Mouse (Mus musculus) liver, embryonic 11.5 days (tissue): ENCODE measurements around the gene Phactr1. TPM values are rescaled to one million over a fixed set of nuclear protein-coding genes. Genes with fewer than 3 reads are reported as not detected.

Source experiments
- ATAC-seq: fragments of 200-750 bp; cut with Nextera tagmentation; replicated peaks from 2 replicates; pipeline ENCODE4 v1.8.0; 2017; ENCODE audit warnings: moderate number of reproducible peaks, mild to moderate bottlenecking, moderate TSS enrichment, moderate library complexity; ENCODE audit not compliant: low FRiP score
- DNase-seq: peaks from one replicate; pipeline ENCODE4 v3.0.0-alpha.2; 2017; ENCODE audit warnings: low spot score
- H3K27ac ChIP-seq: fragments of 300-500 bp; sonication (generic); 2 replicates; pipeline ENCODE4 v1.5.1; 2014; ENCODE audit warnings: mild to moderate bottlenecking, low read depth, low read length, control low read depth
- H3K27me3 ChIP-seq: fragments of 300-500 bp; sonication (generic); replicated peaks from 2 replicates; pipeline ENCODE4 v1.6.1; 2014; ENCODE audit warnings: low read length, mixed read lengths; ENCODE audit not compliant: control insufficient read depth, insufficient read depth
- H3K36me3 ChIP-seq: fragments of 300-500 bp; sonication (generic); 2 replicates; pipeline ENCODE4 v1.6.1; 2014; ENCODE audit warnings: mild to moderate bottlenecking, low read length, moderate library complexity, mixed read lengths; ENCODE audit not compliant: control insufficient read depth, insufficient read depth
- H3K4me1 ChIP-seq: fragments of 300-500 bp; sonication (generic); replicated peaks from 2 replicates; pipeline ENCODE4 v1.6.1; 2014; ENCODE audit warnings: low read length, mixed read lengths; ENCODE audit not compliant: control insufficient read depth, insufficient read depth
- H3K4me2 ChIP-seq: fragments of 300-500 bp; sonication (generic); 2 replicates; pipeline ENCODE4 v1.6.1; 2014; ENCODE audit warnings: mild to moderate bottlenecking, control low read depth, moderate library complexity
- H3K4me3 ChIP-seq: fragments of 300-500 bp; sonication (generic); 2 replicates; pipeline ENCODE4 v1.5.1; 2014; ENCODE audit warnings: low read depth, low read length, control low read depth
- H3K9ac ChIP-seq: fragments of 300-500 bp; sonication (generic); 2 replicates; pipeline ENCODE4 v1.6.1; 2014; ENCODE audit warnings: low read depth, low read length, control low read depth
- H3K9me3 ChIP-seq: fragments of 300-500 bp; sonication (generic); 2 replicates; pipeline ENCODE4 v1.6.1; 2016; ENCODE audit warnings: low read length, inconsistent platforms, mixed read lengths; ENCODE audit not compliant: control insufficient read depth
- WGBS: fragments of 180-500 bp; shearing (Covaris S2); extraction: QIAGEN DNeasy Blood & Tissue Kit; methylation state at CpG from one replicate; pipeline ENCODE4 v1.1.7; 2014; 5-methylcytosine and 5-hydroxymethylcytosine counted together
- polyA plus RNA-seq: library from polyadenylated mRNA; unstranded; fragments of >200 nt; fragmentation: Nextera tagmentation; extraction: Ambion mirVana; gene quantifications from 2 replicates; pipeline ENCODE4 v1.2.1, GENCODE M21; 2014

Gene Phactr1
- polyA plus RNA-seq, 1 experiment from 2014 or later = 1.3 TPM

DNA sequence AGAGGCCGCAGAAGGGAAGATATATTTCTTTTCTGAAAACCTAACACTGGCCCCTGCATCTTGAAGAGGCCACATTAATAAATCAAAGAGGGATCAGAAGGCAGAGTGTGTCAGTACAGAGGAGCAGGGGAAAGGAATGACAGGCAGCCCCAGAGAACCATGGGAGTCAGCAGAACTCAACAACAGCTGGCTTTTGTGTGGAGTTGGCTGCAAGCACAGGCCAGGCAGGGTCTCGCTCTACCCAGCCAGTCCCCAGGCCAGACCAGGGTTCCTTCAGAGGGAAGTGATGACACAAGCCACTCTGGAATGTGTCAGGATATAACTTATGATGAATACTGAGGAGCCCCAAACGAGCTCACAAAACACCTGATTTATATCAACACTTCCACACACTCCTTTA lies 479.0 kb downstream of the Phactr1 start:
- peaks cover 6% of the 10 kb centered on the region; the same call in 1 of the 2 replicates for H3K36me3 ChIP-seq
- WGBS = 53% methylated on average over 3 of the region's 3 CpGs
- no peaks in the 10 kb centered on the region for H3K9me3 ChIP-seq
- H3K27me3 ChIP-seq = no peaks in the 10 kb centered on the region
- H3K4me2 ChIP-seq = no peak overlapping the region
- no peak overlapping the region for H3K9ac ChIP-seq
- ATAC-seq (no peak), DNase-seq (no peak)
- H3K4me1 ChIP-seq = no peaks in the 10 kb centered on the region
- H3K4me3 ChIP-seq = no peak overlapping the region
- H3K27ac ChIP-seq = no peak overlapping the region

DNA sequence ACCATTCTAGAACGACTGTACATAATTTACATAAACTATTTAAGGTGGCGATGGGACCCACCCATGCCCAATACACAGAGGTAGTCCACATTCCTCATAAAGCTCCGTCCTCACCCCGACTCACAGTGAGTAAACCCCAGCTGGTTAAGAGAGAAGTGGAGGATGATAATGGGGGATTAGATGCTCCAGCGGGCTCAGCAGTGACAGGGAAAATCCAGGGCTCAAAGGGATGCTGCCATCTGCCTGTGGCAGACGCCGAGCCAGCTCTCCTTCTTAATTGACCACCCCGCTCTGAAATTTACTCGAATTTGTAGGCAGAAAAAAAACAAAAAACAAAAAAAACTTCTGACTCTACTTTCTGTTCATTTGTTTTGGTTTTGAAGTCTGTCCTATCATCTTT lies 487.3 kb downstream of the Phactr1 start:
- Histone ChIP-seq H3K27me3 (no peaks in the 10 kb centered on the region), H3K4me2 (no peak overlapping the region), H3K9me3 (no peaks in the 10 kb centered on the region), H3K4me1 (peaks cover 7% of the 10 kb centered on the region; the same call in 1 of the 2 replicates), H3K4me3 (no peak overlapping the region), H3K36me3 (no peaks in the 10 kb centered on the region), H3K9ac (no peak overlapping the region), H3K27ac (no peak overlapping the region)
- ATAC-seq (no peak), DNase-seq (no peak)
- 82% methylated on average over 9 of the region's 9 CpGs for WGBS

DNA sequence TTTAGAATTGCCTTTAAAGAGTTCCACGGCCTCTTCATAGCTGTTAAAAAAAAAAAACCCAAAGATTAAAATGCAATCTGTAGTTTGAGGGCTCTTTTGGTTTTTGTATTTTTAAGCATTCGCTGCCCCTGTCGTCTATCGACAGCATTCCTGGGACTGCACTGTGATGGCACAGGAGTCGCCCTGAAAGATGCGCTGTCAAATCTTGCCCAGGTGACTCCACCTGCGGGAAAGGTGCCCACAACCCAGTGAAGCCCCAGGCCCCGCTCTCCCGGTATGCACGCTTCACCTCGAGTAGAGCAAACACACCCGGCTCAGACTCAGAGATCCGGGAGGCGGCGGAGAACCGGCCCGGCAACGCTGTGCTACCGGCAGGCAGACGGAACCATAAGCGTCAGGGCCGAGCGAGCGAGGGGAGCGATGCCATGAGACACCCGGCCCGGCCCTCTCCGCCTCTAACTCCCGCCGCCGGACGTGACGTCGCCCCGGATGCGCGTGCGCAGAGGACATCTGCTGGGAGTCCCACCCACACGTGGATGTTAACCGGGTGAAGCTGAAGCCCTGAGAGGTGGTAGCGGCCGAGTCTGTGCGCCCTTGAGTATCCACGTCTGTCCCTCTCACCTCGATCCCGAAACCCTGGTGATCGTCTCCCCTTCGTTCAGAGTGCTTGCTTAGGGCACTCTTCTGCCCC lies 490.7 kb downstream of the Phactr1 start, which contains the start of gene Tbc1d7:
Gene Tbc1d7, minus strand, starts transcription at position 482 of the 691 bp plus-strand sequence.
- DNase-seq (peak; percentile 99), ATAC-seq (peak; percentile 93)
- Histone ChIP-seq H3K27me3 (no peaks in the 10 kb centered on the region), H3K4me2 (peak within 1 kb of the TSS; percentile 74), H3K36me3 (no peaks in the 10 kb centered on the region), H3K4me1 (peaks cover 7% of the 10 kb centered on the region; the same call in 1 of the 2 replicates), H3K4me3 (peak within 1 kb of the TSS; percentile 68), H3K9me3 (no peaks in the 10 kb centered on the region), H3K9ac (peak within 1 kb of the TSS; percentile 77), H3K27ac (peak within 1 kb of the TSS; percentile 69)
- under 1% methylated on average over 48 of the region's 48 CpGs for WGBS

DNA sequence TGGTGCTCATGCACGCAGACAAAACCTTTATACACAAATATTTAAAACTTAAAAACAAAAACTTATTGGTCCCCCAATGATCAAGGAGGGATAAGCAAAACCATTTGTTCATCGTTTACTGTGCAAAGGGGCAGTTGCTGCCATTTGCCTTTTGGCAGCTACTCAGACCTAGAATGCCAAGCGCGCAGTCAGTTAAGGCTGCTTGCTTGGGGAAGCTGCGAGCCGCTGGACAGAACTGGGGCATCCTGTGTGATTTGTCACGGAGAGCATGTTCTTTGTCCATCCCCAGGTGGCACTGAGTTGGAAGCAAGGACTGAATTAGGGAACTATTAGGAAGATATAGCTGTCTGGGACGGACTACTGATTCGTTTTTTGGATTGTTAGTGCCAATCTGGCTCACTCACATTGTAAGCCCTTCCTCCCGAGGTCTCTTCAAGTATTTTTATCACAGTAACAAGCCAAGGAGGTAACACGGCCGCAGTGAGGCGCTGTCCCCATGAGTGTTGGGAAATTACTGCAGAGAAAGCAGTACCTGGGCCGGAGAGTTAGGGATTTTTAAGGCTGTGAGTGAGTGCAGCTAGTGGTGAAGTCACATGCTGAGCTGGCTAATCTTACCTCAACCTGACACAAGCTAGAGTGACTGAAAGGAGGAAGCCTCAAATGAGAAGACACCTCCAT lies 491.8 kb downstream of the Phactr1 start:
- no peak for ATAC-seq
- Histone ChIP-seq H3K4me3 (peak overlapping the region; percentile 68), H3K4me2 (peak overlapping the region; percentile 74), H3K27me3 (no peaks in the 10 kb centered on the region), H3K4me1 (peaks cover 7% of the 10 kb centered on the region; the same call in 1 of the 2 replicates), H3K27ac (no peak overlapping the region), H3K9me3 (no peaks in the 10 kb centered on the region), H3K36me3 (no peaks in the 10 kb centered on the region), H3K9ac (peak overlapping the region; percentile 77; the same call in 1 of the 2 replicates)
- DNase-seq = peak; percentile 60
- WGBS = 29% methylated on average over 14 of the region's 14 CpGs

DNA sequence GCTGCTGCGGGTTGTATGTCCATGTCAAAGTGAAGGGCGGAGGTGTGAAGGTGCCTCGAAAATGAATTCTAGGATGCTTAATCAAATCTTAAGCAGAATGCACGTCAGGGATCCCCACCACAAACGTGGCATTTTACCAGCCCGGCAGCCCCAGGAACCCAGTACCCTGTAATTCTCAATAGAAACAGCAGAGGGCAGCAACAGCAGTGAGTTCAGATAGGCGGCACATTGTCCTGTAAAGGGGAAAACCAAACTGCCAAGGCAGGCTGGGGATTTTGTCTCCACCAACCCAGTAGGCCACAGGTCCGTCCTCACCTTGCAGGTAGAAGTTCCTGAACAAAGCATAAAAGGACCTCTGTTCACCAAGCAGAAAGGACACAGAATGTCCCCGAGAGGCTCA lies 492.8 kb downstream of the Phactr1 start:
- no peak overlapping the region for H3K4me3 ChIP-seq
- no peak overlapping the region for H3K27ac ChIP-seq
- peak overlapping the region; percentile 31; the same call in 1 of the 2 replicates for H3K4me2 ChIP-seq
- H3K36me3 ChIP-seq = no peaks in the 10 kb centered on the region
- no peaks in the 10 kb centered on the region for H3K27me3 ChIP-seq
- 13% methylated on average over 9 of the region's 9 CpGs for WGBS
- DNase-seq (peak; percentile 72), ATAC-seq (no peak)
- no peaks in the 10 kb centered on the region for H3K9me3 ChIP-seq
- no peak overlapping the region for H3K9ac ChIP-seq
- H3K4me1 ChIP-seq = peaks cover 7% of the 10 kb centered on the region; the same call in 1 of the 2 replicates

DNA sequence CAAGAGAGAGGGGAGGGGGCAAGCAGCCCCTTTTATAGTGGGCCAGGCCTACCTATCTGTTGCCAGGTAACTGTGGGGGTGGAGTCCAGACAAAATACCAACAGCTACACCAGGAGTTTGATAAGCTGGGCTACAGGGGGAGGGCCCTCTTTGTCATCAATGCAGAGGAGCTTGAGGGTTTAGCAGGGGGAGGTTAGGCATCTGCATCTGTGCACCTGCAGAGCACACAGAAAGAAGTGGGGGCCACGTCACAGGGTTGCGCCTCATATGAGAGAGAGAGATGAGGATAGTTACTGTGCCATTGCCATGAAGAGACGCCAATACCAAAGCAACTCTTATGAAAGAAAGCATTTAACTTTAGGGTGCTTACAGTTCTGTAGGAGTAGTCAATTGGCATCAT lies 496.3 kb downstream of the Phactr1 start:
- ATAC-seq = no peak
- no peak overlapping the region for H3K4me2 ChIP-seq
- H3K36me3 ChIP-seq = no peaks in the 10 kb centered on the region
- no peak overlapping the region for H3K4me3 ChIP-seq
- WGBS = 88% methylated on average over 3 of the region's 3 CpGs
- H3K27me3 ChIP-seq = 0 out of 2 replicates have a peak, but pooled peaks cover 2% of the 10 kb centered on the region
- no peaks in the 10 kb centered on the region for H3K9me3 ChIP-seq
- no peak overlapping the region for H3K9ac ChIP-seq
- no peak for DNase-seq
- peaks cover 7% of the 10 kb centered on the region; the same call in 1 of the 2 replicates for H3K4me1 ChIP-seq
- H3K27ac ChIP-seq = no peak overlapping the region

DNA sequence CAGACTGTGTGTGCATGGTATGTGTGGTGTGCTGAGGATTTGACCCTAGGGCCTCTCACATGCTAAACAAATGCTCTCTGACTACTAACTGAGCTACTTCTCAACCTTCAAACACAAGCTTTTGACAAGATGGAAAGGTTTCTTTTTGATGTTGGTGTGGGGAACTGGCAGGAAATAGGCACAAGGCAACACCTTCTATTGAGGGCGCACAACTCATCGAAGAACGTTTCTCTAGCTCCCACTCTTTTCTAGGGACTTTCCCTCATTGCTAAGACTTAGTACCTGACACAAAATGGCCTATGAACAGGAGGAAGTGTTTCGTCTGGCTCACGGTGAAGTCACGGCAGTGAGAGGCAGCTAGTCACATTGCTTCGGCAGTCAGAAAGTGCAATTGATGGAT lies 496.9 kb downstream of the Phactr1 start:
- 80% methylated on average over 7 of the region's 7 CpGs for WGBS
- H3K27me3 ChIP-seq = peaks cover 3% of the 10 kb centered on the region; the same call in 1 of the 2 replicates
- ATAC-seq = no peak
- H3K4me3 ChIP-seq = no peak overlapping the region
- no peak overlapping the region for H3K9ac ChIP-seq
- no peak for DNase-seq
- peaks cover 1% of the 10 kb centered on the region for H3K4me1 ChIP-seq
- H3K36me3 ChIP-seq = no peaks in the 10 kb centered on the region
- no peaks in the 10 kb centered on the region for H3K9me3 ChIP-seq
- no peak overlapping the region for H3K4me2 ChIP-seq
- no peak overlapping the region for H3K27ac ChIP-seq

DNA sequence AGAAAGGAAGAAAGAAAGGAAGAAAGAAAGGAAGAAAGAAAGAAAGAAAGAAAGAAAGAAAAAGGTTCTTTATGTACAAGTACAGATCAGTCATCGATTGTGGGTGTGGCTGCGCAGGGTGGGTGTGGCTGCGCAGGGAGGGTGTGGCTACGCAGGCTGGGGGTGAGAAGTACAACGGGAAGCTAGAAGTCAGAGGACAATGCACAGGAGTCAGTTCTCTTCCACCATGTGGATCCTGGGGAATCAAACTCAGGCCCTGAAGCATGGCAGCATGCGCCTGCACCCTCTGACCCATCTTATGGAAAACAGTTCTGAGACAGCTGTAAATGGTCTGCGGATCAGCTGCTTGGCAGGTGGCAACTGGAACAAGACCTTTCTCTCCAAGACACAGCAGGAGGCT lies 500.7 kb downstream of the Phactr1 start:
- no peak overlapping the region for H3K4me3 ChIP-seq
- H3K9ac ChIP-seq = no peak overlapping the region
- 47% methylated on average over 7 of the region's 7 CpGs for WGBS
- no peaks in the 10 kb centered on the region for H3K36me3 ChIP-seq
- no peaks in the 10 kb centered on the region for H3K9me3 ChIP-seq
- H3K27me3 ChIP-seq = peaks cover 3% of the 10 kb centered on the region; the same call in 1 of the 2 replicates
- H3K4me2 ChIP-seq = no peak overlapping the region; the same call in 1 of the 2 replicates
- no peak overlapping the region for H3K27ac ChIP-seq
- ATAC-seq = peak; percentile 67
- DNase-seq = no peak
- H3K4me1 ChIP-seq = peaks cover 6% of the 10 kb centered on the region
